In the genomic region with DNA sequence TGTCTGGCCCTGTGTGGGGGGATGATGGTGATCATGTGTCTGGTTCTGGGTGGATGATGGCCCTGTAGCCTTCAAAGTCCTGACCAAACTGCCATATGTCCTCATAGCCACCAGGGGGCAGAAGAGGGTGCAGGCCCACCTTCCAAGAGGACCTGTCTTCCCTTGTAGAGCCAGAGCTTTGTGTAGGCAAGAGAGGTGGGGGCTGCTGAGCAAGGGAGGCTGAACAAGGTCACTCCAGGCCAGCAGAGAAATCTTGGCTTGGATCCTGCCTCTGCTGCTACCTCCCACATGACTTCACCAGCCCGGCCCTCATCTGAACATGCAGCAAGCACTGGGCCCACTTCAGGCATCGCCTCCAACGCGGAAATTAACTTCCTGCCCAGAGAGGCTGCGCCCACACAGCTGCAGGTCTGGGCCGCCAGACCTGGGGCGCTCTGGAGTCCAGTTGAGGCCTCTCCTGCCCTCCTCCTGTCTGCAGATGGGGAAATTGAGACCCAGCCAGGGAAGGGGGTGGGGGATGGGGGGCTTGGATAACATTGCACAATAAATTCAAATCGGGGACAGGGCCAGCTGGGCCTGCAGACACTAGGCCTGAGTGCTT, we compare ENCODE assay signal across 7 mouse cellular contexts. TPM values are rescaled to one million over a fixed set of nuclear protein-coding genes. Genes with fewer than 3 reads are reported as not detected.
DNase-seq lines count a peak whose midpoint lies in the region; ATAC-seq and TF ChIP-seq lines count a peak whose summit lies in the region.

No protein-coding gene starts in this region.

- no peaks in the 10 kb centered on the region for H3K36me3 ChIP-seq in limb, embryonic 11.5 days (ENCODE audit: control insufficient read depth, insufficient read depth, low read length)
- no peaks in the 10 kb centered on the region for H3K36me3 ChIP-seq in midbrain, postnatal 0 days (ENCODE audit: insufficient read depth, low read length)

- peak; percentile 91 for DNase-seq in adrenal gland, postnatal 10 days
- peak; percentile 71 for DNase-seq in embryo, embryonic 9.5 days (ENCODE audit: extremely low spot score)
- DNase-seq in kidney, adult 11 months, result peak; percentile 98
- peak; percentile 81 for DNase-seq in limb, embryonic 11.5 days (ENCODE audit: low spot score)
- DNase-seq in midbrain, postnatal 0 days (ENCODE audit: low spot score), result peak; percentile 93
- peak; percentile 49 to 73 for DNase-seq in spleen, postnatal 10 days (ENCODE audit: low spot score in 2 of 2)

- H3K9ac ChIP-seq in limb, embryonic 11.5 days (ENCODE audit: low read length), result peak overlapping the region; percentile 30; the same call in 1 of the 2 replicates
- H3K9ac ChIP-seq in midbrain, postnatal 0 days (replicated peaks; ENCODE audit: low read length, poor library complexity, severe bottlenecking), result no peak overlapping the region

- peaks cover 3% of the 10 kb centered on the region for H3K4me1 ChIP-seq in limb, embryonic 11.5 days (ENCODE audit: control insufficient read depth, insufficient read depth, low read length)
- no peaks in the 10 kb centered on the region for H3K4me1 ChIP-seq in midbrain, postnatal 0 days (ENCODE audit: insufficient read depth, low read length)

- peaks cover 14% of the 10 kb centered on the region for H3K27me3 ChIP-seq in limb, embryonic 11.5 days (ENCODE audit: control insufficient read depth, insufficient read depth, low read length)
- H3K27me3 ChIP-seq in midbrain, postnatal 0 days (ENCODE audit: insufficient read depth, low read length), result peaks cover 3% of the 10 kb centered on the region; the same call in 1 of the 2 replicates

- H3K9me3 ChIP-seq in limb, embryonic 11.5 days (ENCODE audit: control insufficient read depth, low read length), result no peaks in the 10 kb centered on the region
- H3K9me3 ChIP-seq in midbrain, postnatal 0 days (ENCODE audit: low read length), result no peaks in the 10 kb centered on the region

- H3K27ac ChIP-seq in limb, embryonic 11.5 days (replicated peaks; ENCODE audit: low read depth, low read length), result no peak overlapping the region
- H3K27ac ChIP-seq in midbrain, postnatal 0 days (ENCODE audit: low read depth, low read length), result peak overlapping the region; percentile 48; the same call in 1 of the 2 replicates

- TF ChIP-seq CTCF in midbrain, postnatal 0 days (IDR thresholded peaks at IDR 0.05), result peak; percentile 96

- 68% methylated on average over 8 of the region's 8 CpGs for WGBS in limb, embryonic 11.5 days
- 62% methylated on average over 8 of the region's 8 CpGs for whole genome bisulfite sequencing in midbrain, postnatal 0 days

- H3K4me2 ChIP-seq in limb, embryonic 11.5 days (ENCODE audit: low read depth, severe bottlenecking), result no peak overlapping the region
- no peak overlapping the region for H3K4me2 ChIP-seq in midbrain, postnatal 0 days (ENCODE audit: low read depth, low read length, poor library complexity, severe bottlenecking)

- peak; percentile 75 for ATAC-seq in granulocyte monocyte progenitor cell, adult 5-6 weeks (replicated peaks; ENCODE audit: poor library complexity, severe bottlenecking)
- ATAC-seq in limb, embryonic 11.5 days (ENCODE audit: insufficient number of reproducible peaks, low FRiP score, low TSS enrichment, low read depth), result peak; percentile 79; the same call in 1 of the 2 replicates
- ATAC-seq in midbrain, postnatal 0 days (ENCODE audit: low FRiP score), result peak; percentile 61

- H3K4me3 ChIP-seq in limb, embryonic 11.5 days (ENCODE audit: low read depth, low read length), result no peak overlapping the region
- no peak overlapping the region for H3K4me3 ChIP-seq in midbrain, postnatal 0 days (ENCODE audit: low read depth, low read length)

RNA-seq across cellular contexts. Expression of gene Wnt7b, which starts 28.4 kb away (rescaled TPM):
- total RNA-seq in adrenal gland, postnatal 10 days (2021), result under 1 TPM; 0.18 to 0.27 TPM
- not detected in 2 replicates for total RNA-seq in granulocyte monocyte progenitor cell, adult 5-6 weeks (2014; fragmentation: Nextera tagmentation)
- not detected in 2 replicates for total RNA-seq in granulocyte monocyte progenitor cell, adult 5-6 weeks (2017)
- 13.4 and 19.1 TPM in 2 replicates for polyA plus RNA-seq in limb, embryonic 11.5 days (2014; fragmentation: Nextera tagmentation; extraction: Ambion mirVana)
- 26.3 and 34.3 TPM in 2 replicates for total RNA-seq in midbrain, postnatal 0 days (2014; rRNA removed)
- 19.0 and 19.5 TPM in 2 replicates for polyA plus RNA-seq in midbrain, postnatal 0 days (2015; fragmentation: Nextera tagmentation; extraction: Ambion mirVana)

Comparison
In these comparisons a context has a peak if more than half of its experiments do, and no peak if none do; other contexts are left out.
1. RNA of gene Wnt7b, which starts 28.4 kb away (total RNA-seq): 26.3 to 34.3 TPM in midbrain, postnatal 0 days; 0.18 to 0.27 TPM in adrenal gland, postnatal 10 days and not detected in granulocyte monocyte progenitor cell, adult 5-6 weeks; every median in the first group is over 10 times any median in the second.
2. Peak in every context shown above with its lines, with median percentiles within 50 percentile points of each other: DNase-seq and ATAC-seq.